Mouse (Mus musculus): ENCODE data around the gene Rimbp3. TPM values are rescaled to one million over a fixed set of nuclear protein-coding genes. Genes with fewer than 3 reads are reported as not detected.

The Rimbp3 gene
- polyA plus RNA-seq, 1 experiment from 2014 or later, result 0.14 TPM

DNA sequence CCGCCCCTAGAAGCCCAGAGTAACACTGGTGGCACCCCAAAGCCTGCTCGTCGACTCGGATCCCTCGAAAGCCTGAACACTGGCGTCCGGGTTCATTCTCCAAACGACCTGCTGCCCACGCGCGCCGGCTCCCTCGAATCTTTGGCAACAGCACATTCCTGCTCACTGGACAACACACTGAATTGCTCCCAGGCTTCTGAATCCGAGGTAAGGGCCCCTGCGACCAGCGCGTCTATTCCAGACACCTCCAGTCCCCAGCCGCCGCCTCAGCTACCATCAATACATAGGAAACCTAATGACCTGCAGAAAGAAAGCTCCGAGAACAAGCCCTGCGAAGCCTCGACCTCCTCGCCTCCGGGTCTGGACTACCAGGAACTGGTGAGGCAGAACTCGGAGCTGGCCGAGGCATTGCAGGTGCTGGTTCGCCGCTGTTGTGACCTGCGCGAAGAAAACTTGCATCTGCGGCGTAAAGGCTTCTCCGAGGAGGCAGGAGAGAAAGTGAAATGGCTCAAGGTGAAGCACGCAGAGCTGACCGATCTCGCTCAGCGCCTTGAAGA is 1.1 kb downstream of the Rimbp3 start:
- TF ChIP-seq CTCF (IDR thresholded peaks at IDR 0.05; ENCODE audit: low read depth), result no peak
- peak; percentile 15; the same call in 1 of the 2 replicates for ATAC-seq
- H3K4me1 ChIP-seq (replicated peaks; ENCODE audit: control insufficient read depth, insufficient read depth, low read length), result peaks cover 8% of the 10 kb centered on the region; the same call in 1 of the 2 replicates

GRCm38 (mm10) chr16:17209981-17210838 is 1.8 kb downstream of the Rimbp3 start:
- no peak overlapping the region for H3K27ac ChIP-seq (ENCODE audit: low read depth, low read length)
- no peaks in the 10 kb centered on the region for H3K36me3 ChIP-seq (ENCODE audit: control insufficient read depth, insufficient read depth)
- H3K27me3 ChIP-seq (replicated peaks; ENCODE audit: control insufficient read depth, insufficient read depth, low read length), result 0 out of 2 replicates have a peak, but pooled peaks cover 3% of the 10 kb centered on the region
- peak; percentile 99 for TF ChIP-seq CTCF (IDR thresholded peaks at IDR 0.05; ENCODE audit: low read depth)
- 8% methylated on average over 48 of the region's 48 CpGs for whole genome bisulfite sequencing
- peaks cover 8% of the 10 kb centered on the region; the same call in 1 of the 2 replicates for H3K4me1 ChIP-seq (replicated peaks; ENCODE audit: control insufficient read depth, insufficient read depth, low read length)
- ATAC-seq, result peak; percentile 86
- peak overlapping the region; percentile 99 for H3K4me2 ChIP-seq (replicated peaks; ENCODE audit: low read depth)
- no peaks in the 10 kb centered on the region for H3K9me3 ChIP-seq (ENCODE audit: control insufficient read depth)
- peak overlapping the region; percentile 60 for H3K4me3 ChIP-seq (ENCODE audit: low read depth, low read length)
- H3K9ac ChIP-seq (ENCODE audit: low read depth, low read length), result peak overlapping the region; percentile 23; the same call in 1 of the 2 replicates

More for the DNA sequence above, 1.1 kb downstream of the Rimbp3 start:
- H3K4me2 ChIP-seq (replicated peaks; ENCODE audit: low read depth), result peak overlapping the region; percentile 99
- no peaks in the 10 kb centered on the region for H3K9me3 ChIP-seq (ENCODE audit: control insufficient read depth)
- H3K9ac ChIP-seq (ENCODE audit: low read depth, low read length), result peak overlapping the region; percentile 23; the same call in 1 of the 2 replicates
- H3K36me3 ChIP-seq (ENCODE audit: control insufficient read depth, insufficient read depth), result no peaks in the 10 kb centered on the region
- H3K27me3 ChIP-seq (replicated peaks; ENCODE audit: control insufficient read depth, insufficient read depth, low read length), result 0 out of 2 replicates have a peak, but pooled peaks cover 3% of the 10 kb centered on the region
- peak overlapping the region; percentile 60 for H3K4me3 ChIP-seq (ENCODE audit: low read depth, low read length)
- 2% methylated on average over 37 of the region's 37 CpGs for WGBS
- H3K27ac ChIP-seq (ENCODE audit: low read depth, low read length), result no peak overlapping the region

GRCm38 (mm10) chr16:17216934-17217633 is 8.7 kb downstream of the Rimbp3 start:
- TF ChIP-seq CTCF (IDR thresholded peaks at IDR 0.05; ENCODE audit: low read depth), result no peak
- no peak overlapping the region for H3K9ac ChIP-seq (ENCODE audit: low read depth, low read length)
- no peaks in the 10 kb centered on the region for H3K27me3 ChIP-seq (replicated peaks; ENCODE audit: control insufficient read depth, insufficient read depth, low read length)
- 43% methylated on average over 8 of the region's 8 CpGs for WGBS
- no peak overlapping the region for H3K4me2 ChIP-seq (replicated peaks; ENCODE audit: low read depth)
- H3K4me3 ChIP-seq (ENCODE audit: low read depth, low read length), result no peak overlapping the region
- no peak for ATAC-seq
- H3K9me3 ChIP-seq (ENCODE audit: control insufficient read depth), result no peaks in the 10 kb centered on the region
- no peak overlapping the region for H3K27ac ChIP-seq (ENCODE audit: low read depth, low read length)
- no peaks in the 10 kb centered on the region for H3K4me1 ChIP-seq (replicated peaks; ENCODE audit: control insufficient read depth, insufficient read depth, low read length)
- no peaks in the 10 kb centered on the region for H3K36me3 ChIP-seq (ENCODE audit: control insufficient read depth, insufficient read depth)

DNA sequence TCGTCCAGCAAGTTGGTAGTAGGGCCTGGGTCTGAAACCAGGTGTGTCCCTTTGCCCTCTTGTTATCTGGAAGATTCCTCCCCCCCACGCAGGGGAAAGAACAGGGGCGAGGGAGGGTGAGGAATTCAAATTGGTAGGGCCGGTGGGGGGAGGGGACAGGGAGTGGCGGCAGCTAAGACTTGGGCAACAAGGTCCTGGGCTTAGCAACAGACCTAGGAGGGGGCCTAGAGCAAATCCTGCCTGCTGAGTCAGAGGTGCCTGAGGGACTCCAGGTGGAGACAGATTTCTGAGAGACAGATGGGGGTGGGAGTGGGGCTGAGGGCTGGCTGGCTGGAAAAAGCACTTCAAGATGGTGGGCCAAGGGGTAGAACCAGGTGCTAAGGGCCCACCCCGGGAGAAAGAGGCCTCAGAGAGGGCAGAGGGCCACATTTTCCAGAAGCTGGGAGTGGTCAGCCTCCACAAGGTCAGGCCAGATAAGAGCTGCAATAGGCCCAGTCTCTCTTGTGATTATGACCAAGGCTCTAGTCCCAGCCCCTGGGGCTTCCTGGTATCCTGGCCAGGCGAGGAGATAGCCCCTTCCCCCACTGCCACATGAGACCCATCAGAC is 11.8 kb downstream of the Rimbp3 start:
- WGBS, result 11% methylated on average over 7 of the region's 7 CpGs
- no peak for TF ChIP-seq CTCF (IDR thresholded peaks at IDR 0.05; ENCODE audit: low read depth)
- H3K4me1 ChIP-seq (replicated peaks; ENCODE audit: control insufficient read depth, insufficient read depth, low read length), result no peaks in the 10 kb centered on the region
- ATAC-seq, result no peak
- no peaks in the 10 kb centered on the region for H3K36me3 ChIP-seq (ENCODE audit: control insufficient read depth, insufficient read depth)
- no peak overlapping the region for H3K27ac ChIP-seq (ENCODE audit: low read depth, low read length)
- no peak overlapping the region for H3K4me3 ChIP-seq (ENCODE audit: low read depth, low read length)
- H3K9me3 ChIP-seq (ENCODE audit: control insufficient read depth), result no peaks in the 10 kb centered on the region
- H3K4me2 ChIP-seq (replicated peaks; ENCODE audit: low read depth), result no peak overlapping the region
- 0 out of 2 replicates have a peak overlapping the region, but pooled peaks have one; percentile 17 for H3K9ac ChIP-seq (ENCODE audit: low read depth, low read length)
- no peaks in the 10 kb centered on the region for H3K27me3 ChIP-seq (replicated peaks; ENCODE audit: control insufficient read depth, insufficient read depth, low read length)

GRCm38 (mm10) chr16:17222197-17222596 is 13.8 kb downstream of the Rimbp3 start:
- H3K27me3 ChIP-seq (replicated peaks; ENCODE audit: control insufficient read depth, insufficient read depth, low read length), result no peaks in the 10 kb centered on the region
- no peak overlapping the region for H3K27ac ChIP-seq (ENCODE audit: low read depth, low read length)
- no peaks in the 10 kb centered on the region for H3K9me3 ChIP-seq (ENCODE audit: control insufficient read depth)
- TF ChIP-seq CTCF (IDR thresholded peaks at IDR 0.05; ENCODE audit: low read depth), result no peak
- H3K9ac ChIP-seq (ENCODE audit: low read depth, low read length), result no peak overlapping the region
- H3K4me2 ChIP-seq (replicated peaks; ENCODE audit: low read depth), result no peak overlapping the region
- no peaks in the 10 kb centered on the region for H3K36me3 ChIP-seq (ENCODE audit: control insufficient read depth, insufficient read depth)
- no peaks in the 10 kb centered on the region for H3K4me1 ChIP-seq (replicated peaks; ENCODE audit: control insufficient read depth, insufficient read depth, low read length)
- 46% methylated on average over 25 of the region's 25 CpGs for WGBS
- no peak overlapping the region for H3K4me3 ChIP-seq (ENCODE audit: low read depth, low read length)
- peak; percentile 100 for ATAC-seq

All from intestine, postnatal 0 days (tissue).